Mouse (Mus musculus): ENCODE results near the gene Numb. TPM values are rescaled to one million over a fixed set of nuclear protein-coding genes. Genes with fewer than 3 reads are reported as not detected.
"Not testable (repeated sequence)": the region's sequence is repeated elsewhere in the genome, so short reads cannot be mapped to it uniquely, and the experiment has no call there.

The Numb gene
- polyA plus RNA-seq, 1 experiment from 2014 or later = 44.3 TPM

DNA sequence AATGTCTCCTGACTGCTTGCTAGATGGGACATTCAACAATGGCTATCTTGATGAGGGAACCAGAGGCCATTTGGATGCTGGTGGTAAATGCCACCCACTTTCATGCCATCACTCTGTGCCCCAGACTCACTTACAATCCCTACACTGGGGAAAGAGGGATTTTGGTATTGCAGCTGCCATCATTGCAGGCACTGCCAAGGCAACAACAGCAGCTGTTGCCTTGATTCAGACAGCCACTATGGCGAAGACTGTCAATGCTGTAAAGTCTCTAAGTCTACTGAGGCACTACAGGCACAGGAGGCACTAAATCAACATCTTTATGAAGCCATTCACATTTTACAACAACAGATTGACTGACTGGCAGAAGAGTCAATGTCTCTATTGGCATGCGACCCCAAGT lies 30.5 kb downstream of the Numb start:
- H3K9ac ChIP-seq (replicated peaks; ENCODE audit: low read length) = no peak overlapping the region

DNA sequence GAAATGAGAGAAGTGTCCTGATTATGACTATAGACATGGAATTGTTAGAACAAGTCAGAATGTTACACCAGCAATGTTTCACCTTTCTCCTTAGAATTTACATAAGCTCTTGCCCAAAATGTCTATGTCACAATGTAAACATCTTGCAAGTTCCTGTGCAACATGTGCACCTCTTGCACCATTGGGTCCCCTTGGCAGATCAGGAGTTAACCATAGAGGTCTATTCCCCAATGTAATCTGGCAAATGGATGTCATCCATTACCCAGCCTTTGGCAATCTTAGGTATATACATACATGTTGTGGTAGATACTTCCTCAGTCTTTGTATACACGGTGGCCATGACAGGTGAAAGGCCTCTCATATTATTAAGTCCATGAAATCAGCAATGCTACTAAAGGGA lies 32.6 kb downstream of the Numb start:
- no peak for ATAC-seq (ENCODE audit: low FRiP score, low TSS enrichment)
- no peak overlapping the region for H3K4me2 ChIP-seq (replicated peaks; ENCODE audit: low read depth, low read length)
- H3K27ac ChIP-seq (ENCODE audit: low read length) = no peak overlapping the region
- H3K9me3 ChIP-seq (ENCODE audit: low read length) = no peaks in the 10 kb centered on the region
- H3K4me3 ChIP-seq (ENCODE audit: low read length) = no peak overlapping the region
- no peak overlapping the region for H3K9ac ChIP-seq (replicated peaks; ENCODE audit: low read length)
- no peaks in the 10 kb centered on the region for H3K27me3 ChIP-seq (ENCODE audit: insufficient read depth, low read length)
- H3K4me1 ChIP-seq (ENCODE audit: insufficient read depth, low read length) = no peaks in the 10 kb centered on the region
- H3K36me3 ChIP-seq (ENCODE audit: insufficient read depth, low read length) = peaks cover 10% of the 10 kb centered on the region; the same call in 1 of the 2 replicates
- 98% methylated on average over 1 of the region's 1 CpGs for WGBS

More for the DNA sequence above, 30.5 kb downstream of the Numb start:
- no peak for ATAC-seq (ENCODE audit: low FRiP score, low TSS enrichment)
- no peaks in the 10 kb centered on the region for H3K4me1 ChIP-seq (ENCODE audit: insufficient read depth, low read length)
- H3K36me3 ChIP-seq (ENCODE audit: insufficient read depth, low read length) = peaks cover 10% of the 10 kb centered on the region; the same call in 1 of the 2 replicates
- H3K27ac ChIP-seq (ENCODE audit: low read length) = no peak overlapping the region
- no peak overlapping the region for H3K4me2 ChIP-seq (replicated peaks; ENCODE audit: low read depth, low read length)
- H3K4me3 ChIP-seq (ENCODE audit: low read length) = no peak overlapping the region
- no peaks in the 10 kb centered on the region for H3K9me3 ChIP-seq (ENCODE audit: low read length)
- H3K27me3 ChIP-seq (ENCODE audit: insufficient read depth, low read length) = no peaks in the 10 kb centered on the region
- 93% methylated on average over 2 of the region's 2 CpGs for WGBS

GRCm38 (mm10) chr12:83885516-83886285 lies 36.0 kb downstream of the Numb start:
- H3K9me3 ChIP-seq (ENCODE audit: low read length) = no peaks in the 10 kb centered on the region
- no peaks in the 10 kb centered on the region for H3K27me3 ChIP-seq (ENCODE audit: insufficient read depth, low read length)
- peak overlapping the region; percentile 36; the same call in 1 of the 2 replicates for H3K27ac ChIP-seq (ENCODE audit: low read length)
- WGBS = 82% methylated on average over 7 of the region's 7 CpGs
- no peaks in the 10 kb centered on the region; the same call in 1 of the 2 replicates for H3K36me3 ChIP-seq (ENCODE audit: insufficient read depth, low read length)
- no peak overlapping the region for H3K9ac ChIP-seq (replicated peaks; ENCODE audit: low read length)
- H3K4me1 ChIP-seq (ENCODE audit: insufficient read depth, low read length) = no peaks in the 10 kb centered on the region
- no peak for ATAC-seq (ENCODE audit: low FRiP score, low TSS enrichment)
- no peak overlapping the region for H3K4me3 ChIP-seq (ENCODE audit: low read length)
- no peak overlapping the region for H3K4me2 ChIP-seq (replicated peaks; ENCODE audit: low read depth, low read length)

GRCm38 (mm10) chr12:83885065-83885464 lies 36.7 kb downstream of the Numb start:
- 90% methylated on average over 5 of the region's 5 CpGs for WGBS

GRCm38 (mm10) chr12:83882503-83882902 lies 39.2 kb downstream of the Numb start:
- no peaks in the 10 kb centered on the region for H3K9me3 ChIP-seq (ENCODE audit: low read length)
- H3K27me3 ChIP-seq (ENCODE audit: insufficient read depth, low read length) = no peaks in the 10 kb centered on the region
- H3K4me1 ChIP-seq (ENCODE audit: insufficient read depth, low read length) = no peaks in the 10 kb centered on the region
- WGBS = 85% methylated on average over 7 of the region's 7 CpGs
- 0 out of 2 replicates have a peak, but pooled peaks cover 2% of the 10 kb centered on the region for H3K36me3 ChIP-seq (ENCODE audit: insufficient read depth, low read length)
- H3K9ac ChIP-seq (replicated peaks; ENCODE audit: low read length) = no peak overlapping the region
- H3K4me2 ChIP-seq (replicated peaks; ENCODE audit: low read depth, low read length) = no peak overlapping the region
- H3K27ac ChIP-seq (ENCODE audit: low read length) = no peak overlapping the region
- no peak overlapping the region for H3K4me3 ChIP-seq (ENCODE audit: low read length)
- no peak for ATAC-seq (ENCODE audit: low FRiP score, low TSS enrichment)

More at GRCm38 (mm10) chr12:83885065-83885464, 36.7 kb downstream of the Numb start:
- not testable (repeated sequence) for H3K27me3 ChIP-seq (ENCODE audit: insufficient read depth, low read length); H3K4me2 ChIP-seq (replicated peaks; ENCODE audit: low read depth, low read length); H3K9ac ChIP-seq (replicated peaks; ENCODE audit: low read length); H3K36me3 ChIP-seq (ENCODE audit: insufficient read depth, low read length); H3K9me3 ChIP-seq (ENCODE audit: low read length); H3K4me1 ChIP-seq (ENCODE audit: insufficient read depth, low read length); H3K4me3 ChIP-seq (ENCODE audit: low read length); ATAC-seq (ENCODE audit: low FRiP score, low TSS enrichment); H3K27ac ChIP-seq (ENCODE audit: low read length)

DNA sequence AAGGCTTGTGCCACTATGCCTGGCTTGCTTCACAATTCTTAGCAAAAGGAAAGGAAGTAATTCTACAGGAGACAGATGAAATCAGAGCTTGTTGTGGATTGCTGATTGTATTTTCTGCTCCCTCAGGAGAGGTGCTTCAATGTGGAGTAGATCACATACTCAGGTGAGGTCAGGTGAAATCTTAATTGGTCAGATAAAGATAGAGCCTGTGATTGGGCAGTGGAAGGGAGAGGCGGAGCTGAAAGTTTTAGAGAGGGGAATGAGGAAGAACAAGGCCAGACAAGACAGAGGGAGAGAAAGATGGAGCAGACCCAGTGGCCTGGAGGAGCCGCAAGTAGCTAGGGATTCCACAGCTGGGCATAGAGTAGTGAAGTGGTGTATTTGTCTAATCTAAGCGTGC lies 39.6 kb downstream of the Numb start:
- 95% methylated on average over 3 of the region's 3 CpGs for WGBS
- no peaks in the 10 kb centered on the region for H3K27me3 ChIP-seq (ENCODE audit: insufficient read depth, low read length)
- H3K27ac ChIP-seq (ENCODE audit: low read length) = no peak overlapping the region
- no peak for ATAC-seq (ENCODE audit: low FRiP score, low TSS enrichment)
- no peaks in the 10 kb centered on the region for H3K4me1 ChIP-seq (ENCODE audit: insufficient read depth, low read length)
- no peaks in the 10 kb centered on the region for H3K9me3 ChIP-seq (ENCODE audit: low read length)
- H3K4me2 ChIP-seq (replicated peaks; ENCODE audit: low read depth, low read length) = no peak overlapping the region
- H3K36me3 ChIP-seq (ENCODE audit: insufficient read depth, low read length) = 0 out of 2 replicates have a peak, but pooled peaks cover 2% of the 10 kb centered on the region
- no peak overlapping the region for H3K4me3 ChIP-seq (ENCODE audit: low read length)
- H3K9ac ChIP-seq (replicated peaks; ENCODE audit: low read length) = no peak overlapping the region

DNA sequence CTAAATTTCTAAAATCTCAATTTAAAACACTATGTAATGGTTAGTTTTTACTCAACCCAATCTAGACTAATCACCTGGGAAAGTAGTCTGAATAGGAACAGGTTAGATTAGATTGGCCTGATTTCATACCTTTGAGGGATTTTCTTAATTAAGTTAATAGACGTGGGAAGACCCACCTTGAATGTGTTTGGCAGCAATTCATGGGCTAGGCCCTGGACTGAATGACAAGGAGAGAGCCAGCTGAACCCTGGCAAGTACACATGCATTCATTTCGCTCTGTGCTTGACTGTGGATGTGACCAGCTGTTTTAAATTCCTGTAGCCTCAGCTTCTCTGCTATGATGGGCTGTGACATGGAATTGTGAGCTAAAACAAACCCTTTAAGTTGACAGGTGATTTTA lies 40.8 kb downstream of the Numb start:
- Histone ChIP-seq H3K27ac (ENCODE audit: low read length) (no peak overlapping the region), H3K4me1 (ENCODE audit: insufficient read depth, low read length) (no peaks in the 10 kb centered on the region), H3K36me3 (ENCODE audit: insufficient read depth, low read length) (0 out of 2 replicates have a peak, but pooled peaks cover 2% of the 10 kb centered on the region), H3K4me3 (ENCODE audit: low read length) (no peak overlapping the region), H3K9ac (replicated peaks; ENCODE audit: low read length) (no peak overlapping the region), H3K4me2 (replicated peaks; ENCODE audit: low read depth, low read length) (no peak overlapping the region), H3K9me3 (ENCODE audit: low read length) (no peaks in the 10 kb centered on the region), H3K27me3 (ENCODE audit: insufficient read depth, low read length) (no peaks in the 10 kb centered on the region)
- ATAC-seq (ENCODE audit: low FRiP score, low TSS enrichment) = no peak
- WGBS = 76% methylated on average over 2 of the region's 2 CpGs

DNA sequence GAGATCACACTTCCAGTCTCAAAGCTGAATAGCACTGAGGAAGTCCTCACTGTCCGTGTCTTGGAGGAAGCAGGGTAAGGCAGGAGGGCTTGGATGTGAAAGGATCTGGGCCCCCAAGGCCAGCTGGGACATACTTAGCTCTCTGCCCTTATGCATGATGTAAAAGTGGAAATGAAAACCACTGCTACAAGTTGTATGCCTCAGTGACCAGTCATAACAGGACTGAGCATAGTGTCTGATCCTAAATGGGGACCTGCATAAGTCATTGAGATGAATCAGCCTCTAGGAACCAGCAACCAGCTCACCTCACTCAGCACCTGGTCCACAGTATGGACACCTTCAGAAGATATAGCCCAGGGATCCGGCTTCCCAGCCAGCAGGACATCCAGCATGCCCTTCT lies 46.6 kb downstream of the Numb start:
- H3K9ac ChIP-seq (replicated peaks; ENCODE audit: low read length) = no peak overlapping the region
- H3K36me3 ChIP-seq (ENCODE audit: insufficient read depth, low read length) = peaks cover 19% of the 10 kb centered on the region
- H3K27ac ChIP-seq (ENCODE audit: low read length) = no peak overlapping the region
- no peak overlapping the region for H3K4me2 ChIP-seq (replicated peaks; ENCODE audit: low read depth, low read length)
- no peak overlapping the region for H3K4me3 ChIP-seq (ENCODE audit: low read length)
- H3K4me1 ChIP-seq (ENCODE audit: insufficient read depth, low read length) = no peaks in the 10 kb centered on the region
- no peaks in the 10 kb centered on the region for H3K9me3 ChIP-seq (ENCODE audit: low read length)
- no peaks in the 10 kb centered on the region for H3K27me3 ChIP-seq (ENCODE audit: insufficient read depth, low read length)
- no peak for ATAC-seq (ENCODE audit: low FRiP score, low TSS enrichment)
- WGBS = 81% methylated on average over 2 of the region's 2 CpGs

DNA sequence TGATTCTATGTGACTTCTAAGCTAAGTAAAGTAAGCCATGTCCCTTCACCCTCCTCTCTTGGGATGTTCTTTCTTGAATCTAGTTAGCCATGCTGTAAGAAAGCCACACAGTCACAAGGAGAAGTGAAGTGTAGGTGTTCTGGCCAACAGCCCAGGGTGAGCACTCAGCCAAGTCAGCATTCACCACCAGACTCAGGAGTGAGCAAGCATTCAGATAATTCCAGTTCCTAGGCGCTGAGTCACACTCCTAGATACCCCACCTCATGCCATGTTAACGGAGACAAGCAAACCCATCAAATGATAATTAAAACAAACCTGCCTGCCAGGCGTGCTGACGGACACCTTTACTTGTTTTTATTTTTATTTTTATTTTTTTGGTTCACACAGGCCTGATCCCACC lies 47.1 kb downstream of the Numb start:
- 92% methylated on average over 4 of the region's 4 CpGs for WGBS

DNA sequence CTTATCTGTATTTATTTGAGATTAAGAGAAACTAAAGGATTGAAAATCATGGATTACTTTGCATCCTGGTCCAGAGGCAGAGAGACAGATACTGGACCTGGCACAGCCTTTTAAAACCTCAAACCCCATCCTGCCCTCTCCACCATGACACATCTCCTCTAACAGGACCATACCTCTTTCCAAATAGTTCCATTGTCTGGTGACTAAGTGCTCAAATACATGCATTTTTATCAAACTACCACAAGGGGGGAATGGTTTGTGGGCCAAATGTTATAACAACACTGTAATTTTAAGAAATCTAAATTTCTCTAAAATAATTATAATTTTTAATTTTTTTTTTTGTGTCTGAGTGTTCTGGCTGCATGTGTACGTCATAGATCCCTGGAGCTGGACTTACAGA lies 57.2 kb downstream of the Numb start:
- Histone ChIP-seq H3K4me3 (ENCODE audit: low read length) (no peak overlapping the region), H3K9me3 (ENCODE audit: low read length) (0 out of 2 replicates have a peak, but pooled peaks cover 2% of the 10 kb centered on the region), H3K4me1 (ENCODE audit: insufficient read depth, low read length) (no peaks in the 10 kb centered on the region), H3K9ac (replicated peaks; ENCODE audit: low read length) (no peak overlapping the region), H3K4me2 (replicated peaks; ENCODE audit: low read depth, low read length) (no peak overlapping the region), H3K36me3 (ENCODE audit: insufficient read depth, low read length) (peaks cover under 1% of the 10 kb centered on the region), H3K27me3 (ENCODE audit: insufficient read depth, low read length) (no peaks in the 10 kb centered on the region), H3K27ac (ENCODE audit: low read length) (no peak overlapping the region)
- 97% methylated on average over 1 of the region's 1 CpGs for WGBS
- ATAC-seq (ENCODE audit: low FRiP score, low TSS enrichment) = no peak

More for the DNA sequence above, 47.1 kb downstream of the Numb start:
- Histone ChIP-seq H3K4me2 (replicated peaks; ENCODE audit: low read depth, low read length) (no peak overlapping the region), H3K36me3 (ENCODE audit: insufficient read depth, low read length) (peaks cover 24% of the 10 kb centered on the region), H3K9ac (replicated peaks; ENCODE audit: low read length) (no peak overlapping the region), H3K27ac (ENCODE audit: low read length) (no peak overlapping the region), H3K9me3 (ENCODE audit: low read length) (0 out of 2 replicates have a peak, but pooled peaks cover 3% of the 10 kb centered on the region), H3K27me3 (ENCODE audit: insufficient read depth, low read length) (no peaks in the 10 kb centered on the region), H3K4me1 (ENCODE audit: insufficient read depth, low read length) (no peaks in the 10 kb centered on the region), H3K4me3 (ENCODE audit: low read length) (no peak overlapping the region)
- no peak for ATAC-seq (ENCODE audit: low FRiP score, low TSS enrichment)
